Mouse (Mus musculus) hindbrain, embryonic 11.5 days (tissue): ENCODE data around the gene Cwc22. TPM values are rescaled to one million over a fixed set of nuclear protein-coding genes. Genes with fewer than 3 reads are reported as not detected.

Experiments
- ATAC-seq: fragments of 200-750 bp; cut with Nextera tagmentation; 2 replicates; pipeline ENCODE4 v1.8.0; 2017; ENCODE audit warnings: mild to moderate bottlenecking, moderate TSS enrichment, moderate library complexity; ENCODE audit not compliant: low FRiP score
- DNase-seq: peaks from one replicate; pipeline ENCODE4 v3.0.0-alpha.2; 2015; ENCODE audit warnings: low spot score
- H3K27ac ChIP-seq: fragments of 300-500 bp; sonication (generic); 2 replicates; pipeline ENCODE4 v1.5.1; 2014; ENCODE audit warnings: mild to moderate bottlenecking, low read depth, low read length
- H3K27me3 ChIP-seq: fragments of 300-500 bp; sonication (generic); 2 replicates; pipeline ENCODE4 v1.6.1; 2014; ENCODE audit warnings: mild to moderate bottlenecking, low read length, moderate library complexity, mixed read lengths; ENCODE audit not compliant: control insufficient read depth, insufficient read depth
- H3K36me3 ChIP-seq: fragments of 300-500 bp; sonication (generic); 2 replicates; pipeline ENCODE4 v1.6.1; 2014; ENCODE audit warnings: mild to moderate bottlenecking, low read length, moderate library complexity, mixed read lengths; ENCODE audit not compliant: control insufficient read depth, insufficient read depth
- H3K4me1 ChIP-seq: fragments of 300-500 bp; sonication (generic); replicated peaks from 2 replicates; pipeline ENCODE4 v1.6.1; 2014; ENCODE audit warnings: low read length, mixed read lengths; ENCODE audit not compliant: control insufficient read depth, insufficient read depth
- H3K4me2 ChIP-seq: fragments of 300-500 bp; sonication (generic); replicated peaks from 2 replicates; pipeline ENCODE4 v1.6.1; 2014; ENCODE audit warnings: mild to moderate bottlenecking, low read depth, low read length
- H3K4me3 ChIP-seq: fragments of 300-500 bp; sonication (generic); 2 replicates; pipeline ENCODE4 v1.5.1; 2014; ENCODE audit warnings: low read depth, low read length
- H3K9ac ChIP-seq: fragments of 300-500 bp; sonication (generic); 2 replicates; pipeline ENCODE4 v1.6.1; 2014; ENCODE audit warnings: low read depth, low read length
- H3K9me3 ChIP-seq: fragments of 300-500 bp; sonication (generic); 2 replicates; pipeline ENCODE4 v1.6.1; 2016; ENCODE audit warnings: low read length; ENCODE audit not compliant: control insufficient read depth
- WGBS: fragments of 180-500 bp; shearing (Covaris S2); extraction: QIAGEN DNeasy Blood & Tissue Kit; methylation state at CpG from one replicate; pipeline ENCODE4 v1.1.7; 2014; 5-methylcytosine and 5-hydroxymethylcytosine counted together
- polyA plus RNA-seq: library from polyadenylated mRNA; unstranded; fragments of >200 nt; fragmentation: Nextera tagmentation; extraction: Ambion mirVana; gene quantifications from 2 replicates; pipeline ENCODE4 v1.2.1, GENCODE M21; 2014

Cwc22 gene
- polyA plus RNA-seq, 1 experiment from 2014 or later, result 34.8 TPM

DNA sequence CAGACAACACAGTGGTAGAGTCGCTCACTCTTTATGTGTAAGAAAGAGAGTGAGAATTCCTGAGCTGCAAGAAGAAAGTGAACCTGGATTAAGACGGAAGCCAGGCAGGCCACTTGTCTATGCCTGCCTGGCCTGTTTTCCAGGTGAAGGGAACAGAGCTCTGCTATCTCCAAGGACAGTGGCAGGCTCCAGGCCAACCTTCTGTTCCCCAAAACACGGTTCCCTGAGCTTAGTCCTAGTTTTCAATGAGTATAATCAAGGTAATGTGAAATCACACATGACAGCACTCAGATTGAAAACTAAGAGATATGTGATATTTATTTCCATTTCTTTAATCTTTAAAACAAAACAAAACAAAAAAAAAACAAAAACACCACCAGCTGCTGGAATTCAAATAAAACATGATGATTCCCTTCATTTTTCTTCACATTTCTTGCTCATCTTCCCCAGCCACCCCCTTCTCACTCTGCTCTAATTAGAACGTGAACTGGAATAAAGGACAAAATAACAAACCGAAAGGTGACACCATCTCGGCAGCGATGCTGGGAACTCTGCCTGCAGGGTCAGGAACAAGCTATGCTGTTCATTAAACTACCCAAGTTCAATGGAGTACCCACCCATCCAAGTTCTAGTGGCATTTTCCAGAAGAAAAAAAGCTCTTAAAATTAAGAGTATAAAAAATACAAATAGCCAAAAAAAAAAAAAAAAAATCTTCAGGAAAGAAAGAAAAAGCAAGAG is 20.8 kb downstream of the Cwc22 start:
- Histone ChIP-seq H3K36me3 (peaks cover 2% of the 10 kb centered on the region; the same call in 1 of the 2 replicates), H3K4me1 (no peaks in the 10 kb centered on the region), H3K9me3 (no peaks in the 10 kb centered on the region), H3K27me3 (no peaks in the 10 kb centered on the region), H3K4me2 (no peak overlapping the region), H3K9ac (no peak overlapping the region), H3K4me3 (no peak overlapping the region), H3K27ac (no peak overlapping the region)
- ATAC-seq (no peak), DNase-seq (no peak)
- WGBS, result 83% methylated on average over 7 of the region's 7 CpGs

DNA sequence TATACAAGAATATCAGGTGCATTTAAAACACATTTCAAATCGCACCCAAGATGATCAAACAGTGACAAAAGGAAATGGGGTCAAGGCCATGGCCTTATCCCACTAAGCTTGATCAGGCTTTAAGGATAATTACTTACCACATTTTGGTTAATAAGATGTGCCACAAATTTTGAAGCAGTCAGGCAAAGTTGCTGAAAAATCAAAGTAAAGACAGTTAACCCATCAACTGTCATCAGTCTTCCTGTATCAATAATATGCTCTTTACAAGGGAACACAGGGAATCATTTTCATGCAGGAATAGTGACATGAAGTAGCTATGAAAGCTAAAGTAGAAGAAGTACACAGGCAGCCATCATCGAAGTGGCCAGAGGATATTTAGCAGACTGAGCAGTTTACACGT is 22.2 kb downstream of the Cwc22 start:
- Histone ChIP-seq H3K27ac (no peak overlapping the region), H3K9ac (no peak overlapping the region), H3K9me3 (no peaks in the 10 kb centered on the region), H3K36me3 (peaks cover 2% of the 10 kb centered on the region; the same call in 1 of the 2 replicates), H3K27me3 (no peaks in the 10 kb centered on the region), H3K4me1 (no peaks in the 10 kb centered on the region), H3K4me3 (no peak overlapping the region), H3K4me2 (no peak overlapping the region)
- ATAC-seq, result no peak
- no peak for DNase-seq
- 93% methylated on average over 3 of the region's 3 CpGs for WGBS

DNA sequence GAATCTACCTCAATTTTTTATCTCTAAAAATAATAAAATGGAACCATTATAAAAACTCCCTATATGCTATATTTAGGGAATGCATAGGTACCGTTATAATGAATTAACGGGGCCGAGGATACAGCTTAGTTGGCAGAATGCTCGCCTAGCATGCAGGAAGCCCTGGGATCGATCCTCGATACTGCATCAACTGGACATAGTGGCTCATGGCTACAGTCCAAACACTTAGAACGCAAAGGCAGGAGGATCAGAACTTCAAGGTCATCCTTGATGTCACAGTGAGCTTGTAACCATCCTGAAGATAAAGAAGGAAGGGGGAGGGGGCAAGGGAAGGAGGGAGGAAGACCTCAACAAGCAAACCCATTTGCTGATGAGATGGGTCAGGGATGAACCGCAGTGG is 23.0 kb downstream of the Cwc22 start:
- Histone ChIP-seq H3K36me3 (peaks cover 2% of the 10 kb centered on the region; the same call in 1 of the 2 replicates), H3K9me3 (no peaks in the 10 kb centered on the region), H3K4me3 (no peak overlapping the region), H3K4me1 (no peaks in the 10 kb centered on the region), H3K4me2 (no peak overlapping the region), H3K9ac (no peak overlapping the region), H3K27me3 (no peaks in the 10 kb centered on the region), H3K27ac (no peak overlapping the region)
- WGBS, result 97% methylated on average over 8 of the region's 8 CpGs
- no peak for DNase-seq
- no peak for ATAC-seq

DNA sequence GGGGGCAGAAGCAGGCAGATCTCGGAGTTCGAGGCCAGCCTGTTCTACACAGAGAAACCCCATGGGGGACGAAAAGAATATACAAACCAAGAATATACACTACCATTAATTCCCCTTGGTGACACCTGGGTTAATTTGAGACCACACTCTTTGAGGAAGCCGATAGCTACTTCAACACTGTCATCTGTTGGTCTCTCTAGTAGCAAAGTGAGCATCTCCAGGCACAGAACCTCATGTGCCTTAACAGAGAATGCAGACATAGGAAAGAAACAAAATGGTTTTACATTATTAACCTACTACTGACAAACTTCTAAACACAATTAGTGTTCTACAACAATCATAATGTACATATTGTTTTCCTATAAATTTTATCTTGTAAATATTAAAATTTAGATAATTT is 24.9 kb downstream of the Cwc22 start:
- 91% methylated on average over 4 of the region's 4 CpGs for WGBS
- no peak overlapping the region for H3K9ac ChIP-seq
- no peak overlapping the region for H3K4me3 ChIP-seq
- no peaks in the 10 kb centered on the region for H3K9me3 ChIP-seq
- no peak for DNase-seq
- H3K4me2 ChIP-seq, result no peak overlapping the region
- H3K36me3 ChIP-seq, result peaks cover 6% of the 10 kb centered on the region; the same call in 1 of the 2 replicates
- no peak for ATAC-seq
- H3K27me3 ChIP-seq, result no peaks in the 10 kb centered on the region
- H3K4me1 ChIP-seq, result no peaks in the 10 kb centered on the region
- H3K27ac ChIP-seq, result no peak overlapping the region

DNA sequence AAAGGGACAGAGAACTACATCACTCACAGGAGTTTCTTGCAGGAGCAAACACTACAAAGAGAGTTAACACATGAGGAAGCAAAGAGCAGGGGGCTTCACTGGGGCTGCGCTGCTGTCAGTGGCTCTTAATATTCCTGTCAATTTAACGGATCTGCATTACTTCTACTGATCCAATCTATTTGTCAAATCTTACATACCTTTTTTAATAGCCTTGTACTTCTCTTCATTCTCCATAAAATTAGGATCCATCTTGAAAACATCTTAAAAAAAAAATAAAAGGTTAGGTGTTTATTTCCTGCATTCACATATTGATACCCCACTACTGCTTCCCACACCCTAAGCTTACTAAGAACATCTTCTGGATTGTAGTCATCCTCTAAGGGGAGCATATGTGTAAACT is 25.6 kb downstream of the Cwc22 start:
- H3K9me3 ChIP-seq, result no peaks in the 10 kb centered on the region
- no peaks in the 10 kb centered on the region for H3K27me3 ChIP-seq
- H3K4me2 ChIP-seq, result no peak overlapping the region
- no peak overlapping the region for H3K27ac ChIP-seq
- ATAC-seq (no peak), DNase-seq (no peak)
- H3K9ac ChIP-seq, result no peak overlapping the region
- no peaks in the 10 kb centered on the region for H3K4me1 ChIP-seq
- H3K4me3 ChIP-seq, result no peak overlapping the region
- 91% methylated on average over 2 of the region's 2 CpGs for whole genome bisulfite sequencing
- peaks cover 6% of the 10 kb centered on the region; the same call in 1 of the 2 replicates for H3K36me3 ChIP-seq

DNA sequence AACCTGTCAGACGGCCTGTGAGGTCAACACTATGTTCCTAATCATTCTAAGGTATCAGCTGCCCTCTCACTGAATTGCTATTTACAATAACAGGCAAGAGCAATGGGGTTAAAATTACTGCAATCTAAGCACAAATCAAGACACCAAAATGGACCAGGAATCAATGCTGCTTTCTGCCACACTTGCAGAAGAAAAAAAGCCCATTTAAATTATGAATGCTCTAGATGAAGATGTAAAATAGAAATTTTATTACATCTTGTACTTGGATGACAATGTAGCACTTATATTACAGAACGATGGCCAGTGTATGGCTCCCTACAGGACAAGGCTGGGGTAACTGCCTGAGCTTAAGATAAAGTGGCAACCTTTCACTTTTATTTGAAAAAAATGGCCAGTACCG is 27.7 kb downstream of the Cwc22 start:
- H3K9me3 ChIP-seq, result no peaks in the 10 kb centered on the region
- WGBS, result 80% methylated on average over 3 of the region's 3 CpGs
- no peak overlapping the region for H3K27ac ChIP-seq
- ATAC-seq (no peak), DNase-seq (no peak)
- H3K36me3 ChIP-seq, result peaks cover 6% of the 10 kb centered on the region; the same call in 1 of the 2 replicates
- no peaks in the 10 kb centered on the region for H3K4me1 ChIP-seq
- no peaks in the 10 kb centered on the region for H3K27me3 ChIP-seq
- H3K4me2 ChIP-seq, result no peak overlapping the region
- no peak overlapping the region for H3K4me3 ChIP-seq
- H3K9ac ChIP-seq, result no peak overlapping the region

DNA sequence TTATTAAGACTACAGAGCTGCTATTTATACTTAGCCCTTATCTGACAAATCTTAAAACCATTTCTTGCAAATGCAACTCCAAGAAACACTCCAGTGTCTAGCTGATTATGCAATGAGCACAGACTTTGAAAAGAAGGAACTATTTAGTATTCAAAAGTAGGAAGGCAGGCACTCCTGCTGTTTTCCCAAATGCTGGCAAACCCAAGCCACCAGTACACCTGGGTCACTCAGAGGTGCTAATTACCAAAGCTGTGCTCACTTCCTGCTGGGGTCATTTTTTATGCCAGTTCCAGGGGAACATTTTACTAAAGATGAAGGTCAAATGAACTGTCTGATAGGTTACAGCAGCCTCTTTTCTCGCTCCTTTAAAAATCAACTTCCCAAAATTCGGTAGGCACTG is 28.2 kb downstream of the Cwc22 start:
- Histone ChIP-seq H3K9ac (no peak overlapping the region), H3K4me3 (no peak overlapping the region), H3K27me3 (no peaks in the 10 kb centered on the region), H3K27ac (no peak overlapping the region), H3K9me3 (no peaks in the 10 kb centered on the region), H3K4me1 (no peaks in the 10 kb centered on the region), H3K4me2 (no peak overlapping the region), H3K36me3 (peaks cover 6% of the 10 kb centered on the region; the same call in 1 of the 2 replicates)
- 88% methylated on average over 2 of the region's 2 CpGs for WGBS
- no peak for ATAC-seq
- no peak for DNase-seq

DNA sequence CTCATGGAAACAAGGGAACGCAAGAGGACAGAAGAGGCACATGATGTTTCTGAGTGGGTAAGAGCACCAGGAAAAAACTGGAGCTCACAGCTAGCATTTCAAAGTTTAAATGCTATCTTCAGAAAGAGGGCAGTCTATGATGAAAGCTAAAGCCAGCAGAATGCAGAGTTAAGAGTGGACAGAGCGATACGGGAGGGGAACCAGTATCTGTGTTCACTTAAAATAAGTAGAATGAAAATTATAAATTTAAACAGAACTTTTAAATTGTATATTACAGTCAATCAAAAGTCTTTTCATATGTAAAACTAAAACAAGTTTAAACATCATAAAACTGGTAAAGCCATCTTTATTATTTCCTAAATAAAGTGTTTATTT is 28.8 kb downstream of the Cwc22 start:
- ATAC-seq, result no peak
- over 99% methylated on average over 3 of the region's 3 CpGs for WGBS
- DNase-seq, result no peak
- Histone ChIP-seq H3K36me3 (peaks cover 6% of the 10 kb centered on the region; the same call in 1 of the 2 replicates), H3K4me3 (no peak overlapping the region), H3K27ac (no peak overlapping the region), H3K27me3 (no peaks in the 10 kb centered on the region), H3K4me1 (no peaks in the 10 kb centered on the region), H3K9me3 (no peaks in the 10 kb centered on the region), H3K9ac (no peak overlapping the region), H3K4me2 (no peak overlapping the region)
